Mouse (Mus musculus) lung, embryonic 16.5 days (tissue): ENCODE results near the gene Cytl1. TPM values are rescaled to one million over a fixed set of nuclear protein-coding genes. Genes with fewer than 3 reads are reported as not detected.

Experiments used
- ATAC-seq: fragments of 200-750 bp; cut with Nextera tagmentation; 2 replicates; pipeline ENCODE4 v1.8.0; 2017; ENCODE audit warnings: low read depth, mild to moderate bottlenecking, moderate library complexity
- H3K27ac ChIP-seq: fragments of 300-500 bp; sonication (generic); 2 replicates; pipeline ENCODE4 v1.5.1; 2014; ENCODE audit warnings: mild to moderate bottlenecking, control low read depth, low read length
- H3K27me3 ChIP-seq: fragments of 300-500 bp; sonication (generic); 2 replicates; pipeline ENCODE4 v1.6.1; 2014; ENCODE audit warnings: low read depth, low read length, mixed read lengths; ENCODE audit not compliant: control insufficient read depth, insufficient read depth
- H3K36me3 ChIP-seq: fragments of 300-500 bp; sonication (generic); 2 replicates; pipeline ENCODE4 v1.6.1; 2014; ENCODE audit warnings: low read length; ENCODE audit not compliant: control insufficient read depth, insufficient read depth
- H3K4me1 ChIP-seq: fragments of 300-500 bp; sonication (generic); replicated peaks from 2 replicates; pipeline ENCODE4 v1.6.1; 2014; ENCODE audit warnings: low read length, mixed read lengths; ENCODE audit not compliant: control insufficient read depth, insufficient read depth
- H3K4me2 ChIP-seq: fragments of 300-500 bp; sonication (generic); 2 replicates; pipeline ENCODE4 v1.6.1; 2014; ENCODE audit warnings: low read depth, low read length, control low read depth
- H3K4me3 ChIP-seq: fragments of 300-500 bp; sonication (generic); 2 replicates; pipeline ENCODE4 v1.5.1; 2014; ENCODE audit warnings: mild to moderate bottlenecking, low read length, control low read depth
- H3K9ac ChIP-seq: fragments of 300-500 bp; sonication (generic); 2 replicates; pipeline ENCODE4 v1.6.1; 2014; ENCODE audit warnings: low read length, control low read depth
- H3K9me3 ChIP-seq: fragments of 300-500 bp; sonication (generic); 2 replicates; pipeline ENCODE4 v1.6.1; 2016; ENCODE audit warnings: low read length; ENCODE audit not compliant: control insufficient read depth
- WGBS: fragments of 180-500 bp; shearing (Covaris S2); extraction: QIAGEN DNeasy Blood & Tissue Kit; methylation state at CpG from one replicate; pipeline ENCODE4 v1.1.7; 2014; 5-methylcytosine and 5-hydroxymethylcytosine counted together
- polyA plus RNA-seq: library from polyadenylated mRNA; unstranded; fragments of >200 nt; fragmentation: Nextera tagmentation; extraction: Ambion mirVana; gene quantifications from 2 replicates; pipeline ENCODE4 v1.2.1, GENCODE M21; 2015

Cytl1 gene
- polyA plus RNA-seq, 1 experiment from 2014 or later: 39.2 TPM

GRCm38 (mm10) chr5:37717384-37717963 lies 17.8 kb upstream of the Cytl1 start:
- peaks cover 6% of the 10 kb centered on the region; the same call in 1 of the 2 replicates for H3K4me1 ChIP-seq
- H3K4me2 ChIP-seq: peak overlapping the region; percentile 70
- H3K9ac ChIP-seq: peak overlapping the region; percentile 1; the same call in 1 of the 2 replicates
- no peaks in the 10 kb centered on the region for H3K36me3 ChIP-seq
- H3K4me3 ChIP-seq: peak overlapping the region; percentile 44
- no peak overlapping the region for H3K27ac ChIP-seq
- no peaks in the 10 kb centered on the region for H3K9me3 ChIP-seq
- ATAC-seq: peak; percentile 60
- H3K27me3 ChIP-seq: peaks cover 14% of the 10 kb centered on the region
- WGBS: 1% methylated on average over 14 of the region's 14 CpGs

- peaks cover 12% of the 10 kb centered on the region for H3K27me3 ChIP-seq
- 13% methylated on average over 6 of the region's 6 CpGs for WGBS
These were observed 14.6 kb upstream of the Cytl1 start for GRCm38 (mm10) chr5:37720670-37721069.

GRCm38 (mm10) chr5:37725220-37725886 lies 10.0 kb upstream of the Cytl1 start:
- H3K27ac ChIP-seq: no peak overlapping the region
- H3K36me3 ChIP-seq: no peaks in the 10 kb centered on the region
- no peaks in the 10 kb centered on the region for H3K9me3 ChIP-seq
- H3K4me1 ChIP-seq: no peaks in the 10 kb centered on the region; the same call in 1 of the 2 replicates
- no peak overlapping the region for H3K4me2 ChIP-seq
- no peak for ATAC-seq
- H3K9ac ChIP-seq: no peak overlapping the region
- no peak overlapping the region for H3K4me3 ChIP-seq
- WGBS: 46% methylated on average over 4 of the region's 4 CpGs
- no peaks in the 10 kb centered on the region for H3K27me3 ChIP-seq

More at GRCm38 (mm10) chr5:37720670-37721069, 14.6 kb upstream of the Cytl1 start:
- H3K9ac ChIP-seq: no peak overlapping the region
- no peak for ATAC-seq
- H3K36me3 ChIP-seq: no peaks in the 10 kb centered on the region
- H3K9me3 ChIP-seq: no peaks in the 10 kb centered on the region
- peaks cover 6% of the 10 kb centered on the region; the same call in 1 of the 2 replicates for H3K4me1 ChIP-seq
- no peak overlapping the region for H3K4me2 ChIP-seq
- no peak overlapping the region for H3K4me3 ChIP-seq
- H3K27ac ChIP-seq: no peak overlapping the region

- WGBS: 70% methylated on average over 2 of the region's 2 CpGs
- Histone ChIP-seq H3K27me3 (no peaks in the 10 kb centered on the region), H3K4me3 (no peak overlapping the region), H3K4me1 (no peaks in the 10 kb centered on the region), H3K4me2 (no peak overlapping the region), H3K36me3 (no peaks in the 10 kb centered on the region), H3K9me3 (no peaks in the 10 kb centered on the region), H3K9ac (no peak overlapping the region), H3K27ac (no peak overlapping the region)
- ATAC-seq: no peak
These were observed 4.5 kb upstream of the Cytl1 start for GRCm38 (mm10) chr5:37730781-37731180.

GRCm38 (mm10) chr5:37736213-37736612 lies 894 bp downstream of the Cytl1 start:
- 0 out of 2 replicates have a peak overlapping the region, but pooled peaks have one; percentile 16 for H3K4me2 ChIP-seq
- WGBS: 41% methylated on average over 7 of the region's 7 CpGs
- H3K9ac ChIP-seq: no peak overlapping the region
- H3K9me3 ChIP-seq: no peaks in the 10 kb centered on the region
- H3K36me3 ChIP-seq: no peaks in the 10 kb centered on the region
- H3K4me1 ChIP-seq: no peaks in the 10 kb centered on the region
- no peaks in the 10 kb centered on the region for H3K27me3 ChIP-seq
- H3K27ac ChIP-seq: no peak overlapping the region
- ATAC-seq: no peak
- peak overlapping the region; percentile 5; the same call in 1 of the 2 replicates for H3K4me3 ChIP-seq

- Histone ChIP-seq H3K9me3 (no peaks in the 10 kb centered on the region), H3K27me3 (no peaks in the 10 kb centered on the region), H3K4me1 (no peaks in the 10 kb centered on the region), H3K9ac (no peak overlapping the region), H3K36me3 (no peaks in the 10 kb centered on the region), H3K4me3 (no peak overlapping the region), H3K4me2 (no peak overlapping the region), H3K27ac (peak overlapping the region; percentile 31)
- WGBS: 53% methylated on average over 13 of the region's 13 CpGs
- peak; percentile 69 for ATAC-seq
These were observed 8.8 kb downstream of the Cytl1 start for GRCm38 (mm10) chr5:37743889-37744707.

GRCm38 (mm10) chr5:37752027-37752967 lies 17.0 kb downstream of the Cytl1 start:
- Histone ChIP-seq H3K4me1 (no peaks in the 10 kb centered on the region), H3K27me3 (no peaks in the 10 kb centered on the region), H3K9ac (no peak overlapping the region), H3K36me3 (no peaks in the 10 kb centered on the region), H3K9me3 (no peaks in the 10 kb centered on the region), H3K4me2 (no peak overlapping the region), H3K27ac (no peak overlapping the region), H3K4me3 (no peak overlapping the region)
- 60% methylated on average over 8 of the region's 8 CpGs for WGBS
- 0 out of 2 replicates have a peak, but pooled peaks have one; percentile 52 for ATAC-seq

GRCm38 (mm10) chr5:37753366-37753765 lies 18.0 kb downstream of the Cytl1 start:
- Histone ChIP-seq H3K27ac (no peak overlapping the region), H3K4me1 (no peaks in the 10 kb centered on the region), H3K36me3 (no peaks in the 10 kb centered on the region), H3K9ac (no peak overlapping the region), H3K9me3 (no peaks in the 10 kb centered on the region), H3K4me2 (no peak overlapping the region), H3K27me3 (no peaks in the 10 kb centered on the region), H3K4me3 (no peak overlapping the region)
- 65% methylated on average over 7 of the region's 7 CpGs for WGBS
- no peak for ATAC-seq
